Mouse (Mus musculus) testis, adult 2 months (tissue): Measurements from ENCODE around the gene Taf1b.

ENCODE experiments used
- CTCF ChIP-seq: fragments of 200-500 bp; IDR thresholded peaks from 2 replicates; pipeline ENCODE4 v1.5.1; 2012; ENCODE audit warnings: low read depth, mild to moderate bottlenecking, inconsistent platforms, low read length, moderate library complexity; ENCODE audit not compliant: control insufficient read depth, insufficient read depth, insufficient replicate concordance
- POLR2A ChIP-seq: fragments of 200-500 bp; IDR thresholded peaks from 2 replicates; pipeline ENCODE4 v1.6.1; 2012; ENCODE audit warnings: low read depth, mild to moderate bottlenecking, inconsistent platforms, low read length, moderate library complexity; ENCODE audit not compliant: control insufficient read depth

DNA sequence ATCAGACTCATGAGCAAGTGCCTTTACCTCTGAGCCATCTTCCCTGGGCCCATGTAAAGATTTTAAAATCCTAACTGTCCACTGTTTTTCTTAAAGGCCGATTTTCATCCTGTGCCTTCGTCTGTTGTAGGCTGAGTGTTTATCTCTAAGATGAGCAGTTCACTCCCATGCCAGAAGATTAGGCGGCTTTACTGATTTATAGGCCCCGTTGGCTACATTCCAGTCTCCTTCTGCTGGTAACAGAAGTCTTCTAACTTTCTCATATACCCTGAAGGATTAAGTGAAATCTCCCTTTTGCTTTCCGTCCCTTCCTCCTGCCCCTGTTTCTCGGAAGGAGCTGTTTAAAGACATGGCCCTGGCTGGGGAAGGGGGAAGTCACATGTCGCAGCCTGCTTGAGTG is 76.7 kb downstream of the Taf1b start:
- no peak for TF ChIP-seq CTCF
- no peak for TF ChIP-seq POLR2A
